In genomic region chr10:60216331-60217095, GRCm38 (mm10) we compare ENCODE assay signal across 16 mouse cellular contexts. TPM values are rescaled to one million over a fixed set of nuclear protein-coding genes. Genes with fewer than 3 reads are reported as not detected.
A peak's percentile ranks its signal among the peaks of the same experiment; 100 is the strongest.
DNase-seq lines count a peak whose midpoint lies in the region; ATAC-seq lines count a peak whose summit lies in the region.
"Had no signal": no experiment of that assay in that cellular context is flagged by ENCODE, and none has a peak within 500 bp of the region (broad histone marks: within the 10 kb centered on the region; RNA-seq: fewer than 3 reads in every experiment).

No protein-coding gene starts in this region.

- H3K4me3 ChIP-seq in limb, embryonic 13.5 days = no peak overlapping the region
- H3K4me3 ChIP-seq in limb, embryonic 10.5 days = no peak overlapping the region
- H3K4me3 ChIP-seq in neural tube, embryonic 11.5 days (ENCODE audit: low read depth, low read length) = no peak overlapping the region
- no peak overlapping the region for H3K4me3 ChIP-seq in hindbrain, embryonic 15.5 days
- no peak overlapping the region for H3K4me3 ChIP-seq in neural tube, embryonic 14.5 days (ENCODE audit: low read depth, low read length)
- H3K4me3 ChIP-seq: heart, embryonic 12.5 days had no signal

- 0 out of 2 replicates have a peak, but pooled peaks cover 4% of the 10 kb centered on the region for H3K9me3 ChIP-seq in limb, embryonic 13.5 days
- no peaks in the 10 kb centered on the region for H3K9me3 ChIP-seq in limb, embryonic 10.5 days (replicated peaks)
- H3K9me3 ChIP-seq in neural tube, embryonic 11.5 days (ENCODE audit: control insufficient read depth, low read length) = no peaks in the 10 kb centered on the region
- no peaks in the 10 kb centered on the region for H3K9me3 ChIP-seq in hindbrain, embryonic 15.5 days
- H3K9me3 ChIP-seq in neural tube, embryonic 14.5 days (ENCODE audit: control insufficient read depth, low read length) = no peaks in the 10 kb centered on the region
- H3K9me3 ChIP-seq: embryonic facial prominence, embryonic 13.5 days; heart, embryonic 12.5 days; limb, embryonic 12.5 days had no signal

- H3K9ac ChIP-seq in limb, embryonic 13.5 days = no peak overlapping the region
- H3K9ac ChIP-seq in neural tube, embryonic 11.5 days (ENCODE audit: low read length) = no peak overlapping the region
- no peak overlapping the region for H3K9ac ChIP-seq in hindbrain, embryonic 15.5 days
- no peak overlapping the region for H3K9ac ChIP-seq in neural tube, embryonic 14.5 days (replicated peaks; ENCODE audit: low read depth, low read length)
- H3K9ac ChIP-seq: heart, embryonic 12.5 days had no signal

- no peaks in the 10 kb centered on the region; the same call in 1 of the 2 replicates for H3K27me3 ChIP-seq in limb, embryonic 13.5 days
- peaks cover 37% of the 10 kb centered on the region for H3K27me3 ChIP-seq in limb, embryonic 10.5 days (ENCODE audit: low read depth, poor library complexity, severe bottlenecking)
- peaks cover 4% of the 10 kb centered on the region; the same call in 1 of the 2 replicates for H3K27me3 ChIP-seq in neural tube, embryonic 11.5 days (ENCODE audit: control insufficient read depth, insufficient read depth, low read length)
- H3K27me3 ChIP-seq in hindbrain, embryonic 15.5 days = peaks cover 9% of the 10 kb centered on the region; the same call in 1 of the 2 replicates
- 0 out of 2 replicates have a peak, but pooled peaks cover 8% of the 10 kb centered on the region for H3K27me3 ChIP-seq in neural tube, embryonic 14.5 days (ENCODE audit: control insufficient read depth, insufficient read depth, low read length)
- H3K27me3 ChIP-seq: embryonic facial prominence, embryonic 13.5 days had no signal

- H3K4me2 ChIP-seq in limb, embryonic 13.5 days (replicated peaks) = peak overlapping the region; percentile 86
- no peak overlapping the region for H3K4me2 ChIP-seq in neural tube, embryonic 11.5 days (ENCODE audit: low read depth)
- peak overlapping the region; percentile 99; the same call in 1 of the 2 replicates for H3K4me2 ChIP-seq in hindbrain, embryonic 15.5 days
- H3K4me2 ChIP-seq in neural tube, embryonic 14.5 days (ENCODE audit: low read depth, low read length) = peak overlapping the region; percentile 98; the same call in 1 of the 2 replicates

- 84% methylated on average over 11 of the region's 11 CpGs for WGBS in limb, embryonic 13.5 days
- 89% methylated on average over 11 of the region's 11 CpGs for WGBS in limb, embryonic 10.5 days
- WGBS in neural tube, embryonic 11.5 days = 90% methylated on average over 11 of the region's 11 CpGs
- 88% methylated on average over 11 of the region's 11 CpGs for WGBS in hindbrain, embryonic 15.5 days
- 85% methylated on average over 11 of the region's 11 CpGs for WGBS in neural tube, embryonic 14.5 days

- no peaks in the 10 kb centered on the region; the same call in 1 of the 2 replicates for H3K36me3 ChIP-seq in limb, embryonic 13.5 days
- no peaks in the 10 kb centered on the region for H3K36me3 ChIP-seq in limb, embryonic 10.5 days
- H3K36me3 ChIP-seq in neural tube, embryonic 11.5 days (ENCODE audit: control insufficient read depth, insufficient read depth, low read length) = no peaks in the 10 kb centered on the region
- no peaks in the 10 kb centered on the region for H3K36me3 ChIP-seq in hindbrain, embryonic 15.5 days
- no peaks in the 10 kb centered on the region for H3K36me3 ChIP-seq in neural tube, embryonic 14.5 days (ENCODE audit: control insufficient read depth, insufficient read depth, low read length)
- H3K36me3 ChIP-seq: embryonic facial prominence, embryonic 13.5 days; heart, embryonic 12.5 days; limb, embryonic 12.5 days had no signal

- ATAC-seq in limb, embryonic 13.5 days (ENCODE audit: low FRiP score, low read depth) = no peak
- ATAC-seq in neural tube, embryonic 11.5 days (ENCODE audit: insufficient read depth, low FRiP score, low TSS enrichment) = no peak
- no peak for ATAC-seq in hindbrain, embryonic 15.5 days (ENCODE audit: low FRiP score, low read depth)
- no peak for ATAC-seq in neural tube, embryonic 14.5 days (ENCODE audit: low read depth)
- ATAC-seq: intestine, embryonic 16.5 days had no signal

- no peak overlapping the region for H3K27ac ChIP-seq in limb, embryonic 13.5 days
- H3K27ac ChIP-seq in limb, embryonic 10.5 days = no peak overlapping the region
- H3K27ac ChIP-seq in neural tube, embryonic 11.5 days (ENCODE audit: low read depth, low read length) = no peak overlapping the region
- no peak overlapping the region for H3K27ac ChIP-seq in hindbrain, embryonic 15.5 days (replicated peaks)
- H3K27ac ChIP-seq in neural tube, embryonic 14.5 days (ENCODE audit: low read depth, low read length) = no peak overlapping the region
- H3K27ac ChIP-seq: embryonic facial prominence, embryonic 13.5 days had no signal

- no peak for DNase-seq in limb, embryonic 10.5 days (ENCODE audit: low spot score)
- peak; percentile 5 for DNase-seq in neural tube, embryonic 11.5 days (ENCODE audit: low spot score)
- DNase-seq in neural tube, embryonic 10.5 days (ENCODE audit: extremely low spot score, low spot score) = no peak
- no peak for DNase-seq in kidney, postnatal 10 days
- no peak for DNase-seq in gastrocnemius, adult 18-20 months (ENCODE audit: low spot score)
- DNase-seq: cerebellum, adult 9-11 months; heart, postnatal 36 days; thymus, postnatal 36 days had no signal

- peaks cover 76% of the 10 kb centered on the region for H3K4me1 ChIP-seq in limb, embryonic 13.5 days
- peaks cover 39% of the 10 kb centered on the region for H3K4me1 ChIP-seq in limb, embryonic 10.5 days
- peaks cover 14% of the 10 kb centered on the region for H3K4me1 ChIP-seq in neural tube, embryonic 11.5 days (ENCODE audit: control insufficient read depth, insufficient read depth, low read length)
- peaks cover 50% of the 10 kb centered on the region for H3K4me1 ChIP-seq in hindbrain, embryonic 15.5 days (replicated peaks)
- H3K4me1 ChIP-seq in neural tube, embryonic 14.5 days (ENCODE audit: control insufficient read depth, insufficient read depth, low read length) = peaks cover 27% of the 10 kb centered on the region

RNA-seq across cellular contexts. Expression of gene Chst3, which starts 2.5 kb away (rescaled TPM):
- polyA plus RNA-seq in limb, embryonic 13.5 days (2015; fragmentation: Nextera tagmentation; extraction: Ambion mirVana) = 3.1 and 3.7 TPM in 2 replicates
- polyA plus RNA-seq in limb, embryonic 10.5 days (2016; fragmentation: Nextera tagmentation; extraction: Ambion mirVana) = 1.4 and 2.0 TPM in 2 replicates
- 1.6 and 1.7 TPM in 2 replicates for polyA plus RNA-seq in neural tube, embryonic 11.5 days (2014; fragmentation: Nextera tagmentation; extraction: Ambion mirVana)
- polyA plus RNA-seq in hindbrain, embryonic 15.5 days (2015; fragmentation: Nextera tagmentation; extraction: Ambion mirVana) = 1.8 and 2.2 TPM in 2 replicates
- polyA plus RNA-seq in neural tube, embryonic 14.5 days (2014; fragmentation: Nextera tagmentation; extraction: Ambion mirVana) = 0.79 and 1.8 TPM in 2 replicates
- total RNA-seq in gastrocnemius, adult 18-20 months (2021) = under 1 TPM; 0.27 to 0.40 TPM
- total RNA-seq: megakaryocyte progenitor cell, adult 5-6 weeks had no signal
